9 mouse cellular contexts compared by ENCODE assay signal in genomic region chr9:104444906-104445305, GRCm38 (mm10).
DNase-seq lines count a peak whose midpoint lies in the region; ATAC-seq lines count a peak whose summit lies in the region.
"Had no signal": no experiment of that assay in that cellular context is flagged by ENCODE, and none has a peak within 500 bp of the region (broad histone marks: within the 10 kb centered on the region; RNA-seq: fewer than 3 reads in every experiment).

No protein-coding gene starts in this region.

- H3K9ac ChIP-seq in forebrain, embryonic 14.5 days (ENCODE audit: low read length) = no peak overlapping the region
- H3K9ac ChIP-seq in forebrain, embryonic 15.5 days (replicated peaks) = no peak overlapping the region
- H3K9ac ChIP-seq: limb, embryonic 13.5 days had no signal

- peak; percentile 39 for DNase-seq in forebrain, embryonic 14.5 days (ENCODE audit: low spot score)
- peak; percentile 49 for DNase-seq in retina, postnatal 1 day
- no peak for DNase-seq in retina, embryonic 14.5 days (ENCODE audit: low spot score)
- peak; percentile 23 to 28 for DNase-seq in left cerebral cortex, postnatal 25 days (ENCODE audit: low spot score in 2 of 2)
- peak; percentile 27 for DNase-seq in thymus, postnatal 25 days

- H3K36me3 ChIP-seq in forebrain, embryonic 14.5 days (ENCODE audit: control insufficient read depth, insufficient read depth, low read length) = no peaks in the 10 kb centered on the region
- no peaks in the 10 kb centered on the region for H3K36me3 ChIP-seq in forebrain, embryonic 15.5 days
- H3K36me3 ChIP-seq: limb, embryonic 13.5 days had no signal

- H3K4me3 ChIP-seq in forebrain, embryonic 14.5 days (ENCODE audit: low read depth, low read length) = no peak overlapping the region
- H3K4me3 ChIP-seq in forebrain, embryonic 15.5 days = no peak overlapping the region
- H3K4me3 ChIP-seq: limb, embryonic 13.5 days had no signal

- H3K27me3 ChIP-seq in forebrain, embryonic 14.5 days (replicated peaks; ENCODE audit: control insufficient read depth, insufficient read depth, low read length) = no peaks in the 10 kb centered on the region
- H3K27me3 ChIP-seq in forebrain, embryonic 15.5 days = no peaks in the 10 kb centered on the region
- H3K27me3 ChIP-seq: limb, embryonic 13.5 days had no signal

- H3K9me3 ChIP-seq in forebrain, embryonic 14.5 days (replicated peaks; ENCODE audit: control insufficient read depth, low read length) = no peaks in the 10 kb centered on the region
- peaks cover 4% of the 10 kb centered on the region; the same call in 1 of the 2 replicates for H3K9me3 ChIP-seq in forebrain, embryonic 15.5 days

- no peak overlapping the region for H3K4me2 ChIP-seq in forebrain, embryonic 14.5 days (ENCODE audit: low read length)
- no peak overlapping the region for H3K4me2 ChIP-seq in forebrain, embryonic 15.5 days (replicated peaks)
- H3K4me2 ChIP-seq: limb, embryonic 13.5 days had no signal

- ATAC-seq in forebrain, embryonic 14.5 days = no peak
- ATAC-seq in forebrain, embryonic 15.5 days (replicated peaks) = no peak
- ATAC-seq in granulocyte monocyte progenitor cell, adult 5-6 weeks (replicated peaks; ENCODE audit: poor library complexity, severe bottlenecking) = peak; percentile 56
- ATAC-seq in neutrophil, adult 5-6 weeks (ENCODE audit: extremely low read depth, insufficient number of reproducible peaks, low FRiP score, poor library complexity, severe bottlenecking) = 0 out of 2 replicates have a peak, but pooled peaks have one; percentile 3

- intact Hi-C loops in left cerebral cortex, postnatal 25 days (cut with DNase I) = loop anchor here (5.0 kb wide), 1 partner anchor 942 kb away; no protein-coding TSS in a partner anchor

- 50% methylated on average over 5 of the region's 5 CpGs for WGBS in forebrain, embryonic 14.5 days
- WGBS in forebrain, embryonic 15.5 days = 51% methylated on average over 5 of the region's 5 CpGs

- no peak overlapping the region for H3K27ac ChIP-seq in forebrain, embryonic 14.5 days (ENCODE audit: low read depth, low read length)
- H3K27ac ChIP-seq in forebrain, embryonic 15.5 days (replicated peaks) = no peak overlapping the region
- H3K27ac ChIP-seq: limb, embryonic 13.5 days had no signal

- H3K4me1 ChIP-seq in forebrain, embryonic 14.5 days (ENCODE audit: control insufficient read depth, insufficient read depth, low read length) = no peaks in the 10 kb centered on the region
- H3K4me1 ChIP-seq in forebrain, embryonic 15.5 days = no peaks in the 10 kb centered on the region
- H3K4me1 ChIP-seq: limb, embryonic 13.5 days had no signal

Comparison
In these comparisons a context has a peak if more than half of its experiments do, and no peak if none do; other contexts are left out.
1. ATAC-seq: peak in granulocyte monocyte progenitor cell, adult 5-6 weeks (single experiment) and neutrophil, adult 5-6 weeks (single experiment); none in forebrain, embryonic 14.5 days (single experiment) and forebrain, embryonic 15.5 days (single experiment).